Mouse (Mus musculus): ENCODE measurements around the gene Trim5. TPM values are rescaled to one million over a fixed set of nuclear protein-coding genes. Genes with fewer than 3 reads are reported as not detected.
A peak's percentile ranks its signal among the peaks of the same experiment; 100 is the strongest.
"Not testable (repeated sequence)": the region's sequence is repeated elsewhere in the genome, so short reads cannot be mapped to it uniquely, and the experiment has no call there.

The Trim5 gene
- polyA plus RNA-seq, 1 experiment = 0.28 TPM

- TF ChIP-seq CTCF (IDR thresholded peaks at IDR 0.05; ENCODE audit: borderline replicate concordance, insufficient read depth, low read depth, low read length) (no peak), POLR2A (IDR thresholded peaks at IDR 0.05; ENCODE audit: borderline replicate concordance, insufficient read depth, low read length) (no peak)
- H3K4me1 ChIP-seq (ENCODE audit: control insufficient read depth, insufficient read depth, low read length) = no peaks in the 10 kb centered on the region
- 92% methylated on average over 1 of the region's 1 CpGs for WGBS
- no peak overlapping the region for H3K4me3 ChIP-seq (replicated peaks; ENCODE audit: insufficient read depth, low read depth, low read length)
- no peak for DNase-seq
- no peak overlapping the region for H3K27ac ChIP-seq (ENCODE audit: insufficient read depth, low read length)
- no peaks in the 10 kb centered on the region for H3K27me3 ChIP-seq (ENCODE audit: control insufficient read depth, insufficient read depth, low read length)
Observed at GRCm38 (mm10) chr7:104290641-104291040, 2.7 kb upstream of the Trim5 start.

GRCm38 (mm10) chr7:104279361-104279760 lies 8.5 kb downstream of the Trim5 start:
- 64% methylated on average over 3 of the region's 3 CpGs for WGBS
- H3K27ac ChIP-seq (ENCODE audit: insufficient read depth, low read length); H3K4me1 ChIP-seq (ENCODE audit: control insufficient read depth, insufficient read depth, low read length); H3K27me3 ChIP-seq (ENCODE audit: control insufficient read depth, insufficient read depth, low read length); H3K4me3 ChIP-seq (replicated peaks; ENCODE audit: insufficient read depth, low read depth, low read length); DNase-seq: not testable (repeated sequence)

GRCm38 (mm10) chr7:104265335-104265734 lies 22.6 kb downstream of the Trim5 start:
- not testable (repeated sequence) for DNase-seq; H3K4me1 ChIP-seq (ENCODE audit: control insufficient read depth, insufficient read depth, low read length); H3K27ac ChIP-seq (ENCODE audit: insufficient read depth, low read length); H3K4me3 ChIP-seq (replicated peaks; ENCODE audit: insufficient read depth, low read depth, low read length); H3K27me3 ChIP-seq (ENCODE audit: control insufficient read depth, insufficient read depth, low read length)
- WGBS = 71% methylated on average over 5 of the region's 5 CpGs

DNA sequence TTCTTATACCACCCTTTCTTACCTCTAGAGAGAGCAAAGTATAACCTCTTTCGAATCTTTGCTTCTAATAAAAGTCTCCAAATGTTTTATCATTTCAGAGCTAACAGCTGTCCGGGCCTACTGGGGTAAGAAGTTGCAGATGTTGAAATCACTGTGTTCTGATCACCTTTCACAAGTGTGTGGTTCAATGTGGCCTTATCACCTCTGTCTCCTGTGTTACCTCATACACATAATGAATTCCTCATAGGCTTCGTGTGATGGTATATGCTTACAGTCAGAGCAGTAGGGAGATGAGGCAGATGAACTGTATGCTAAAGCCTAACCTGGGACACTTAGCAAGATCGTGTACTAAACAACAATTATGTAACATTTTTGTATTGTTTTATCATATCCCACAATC lies 27.5 kb downstream of the Trim5 start:
- H3K4me3 ChIP-seq (replicated peaks; ENCODE audit: insufficient read depth, low read depth, low read length); H3K27ac ChIP-seq (ENCODE audit: insufficient read depth, low read length); H3K27me3 ChIP-seq (ENCODE audit: control insufficient read depth, insufficient read depth, low read length); H3K4me1 ChIP-seq (ENCODE audit: control insufficient read depth, insufficient read depth, low read length); DNase-seq: not testable (repeated sequence)
- 91% methylated on average over 4 of the region's 4 CpGs for WGBS

GRCm38 (mm10) chr7:104244287-104245181 lies 43.4 kb downstream of the Trim5 start, which contains the start of gene Trim34a:
Gene Trim34a, plus strand, starts transcription at chr7:104244457.
- TF ChIP-seq CTCF (IDR thresholded peaks at IDR 0.05; ENCODE audit: borderline replicate concordance, insufficient read depth, low read depth, low read length) (no peak), POLR2A (IDR thresholded peaks at IDR 0.05; ENCODE audit: borderline replicate concordance, insufficient read depth, low read length) (no peak)
- 10% methylated on average over 13 of the region's 13 CpGs for WGBS
- Histone ChIP-seq H3K27me3 (ENCODE audit: control insufficient read depth, insufficient read depth, low read length) (no peaks in the 10 kb centered on the region), H3K4me1 (ENCODE audit: control insufficient read depth, insufficient read depth, low read length) (no peaks in the 10 kb centered on the region), H3K4me3 (replicated peaks; ENCODE audit: insufficient read depth, low read depth, low read length) (peak within 1 kb of the TSS; percentile 51), H3K27ac (ENCODE audit: insufficient read depth, low read length) (no peak within 1 kb of the TSS)
- DNase-seq = peak in 1 of 2 experiments; percentile 2

DNA sequence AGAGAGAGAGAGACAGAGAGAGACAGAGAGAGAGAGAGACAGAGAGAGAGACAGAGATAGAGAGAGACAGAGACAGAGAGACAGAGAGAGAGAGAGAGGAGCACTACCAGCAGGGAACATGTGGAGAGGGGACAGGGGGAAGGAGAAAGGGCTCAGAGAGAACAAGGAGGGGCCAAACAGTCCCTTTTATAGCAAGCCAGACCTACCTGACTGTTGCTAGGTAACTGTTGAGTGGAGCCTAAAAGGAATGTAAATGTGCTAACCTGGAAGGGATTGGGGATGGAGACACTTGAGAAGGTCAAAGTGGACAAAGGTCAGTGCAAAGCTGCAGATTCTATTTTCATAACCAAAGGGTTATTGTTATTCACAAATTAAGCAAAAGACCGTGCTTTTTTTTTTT lies 44.3 kb downstream of the Trim5 start:
- Histone ChIP-seq H3K27ac (ENCODE audit: insufficient read depth, low read length) (no peak overlapping the region), H3K4me1 (ENCODE audit: control insufficient read depth, insufficient read depth, low read length) (no peaks in the 10 kb centered on the region), H3K27me3 (ENCODE audit: control insufficient read depth, insufficient read depth, low read length) (no peaks in the 10 kb centered on the region), H3K4me3 (replicated peaks; ENCODE audit: insufficient read depth, low read depth, low read length) (no peak overlapping the region)
- DNase-seq = no peak
- TF ChIP-seq POLR2A (IDR thresholded peaks at IDR 0.05; ENCODE audit: borderline replicate concordance, insufficient read depth, low read length) = no peak
- TF ChIP-seq CTCF (IDR thresholded peaks at IDR 0.05; ENCODE audit: borderline replicate concordance, insufficient read depth, low read depth, low read length) = no peak
- 43% methylated on average over 1 of the region's 1 CpGs for WGBS

GRCm38 (mm10) chr7:104240857-104241256 lies 47.0 kb downstream of the Trim5 start:
- Histone ChIP-seq H3K4me3 (replicated peaks; ENCODE audit: insufficient read depth, low read depth, low read length) (no peak overlapping the region), H3K27me3 (ENCODE audit: control insufficient read depth, insufficient read depth, low read length) (no peaks in the 10 kb centered on the region), H3K4me1 (ENCODE audit: control insufficient read depth, insufficient read depth, low read length) (no peaks in the 10 kb centered on the region), H3K27ac (ENCODE audit: insufficient read depth, low read length) (no peak overlapping the region)
- DNase-seq = no peak
- TF ChIP-seq CTCF (IDR thresholded peaks at IDR 0.05; ENCODE audit: borderline replicate concordance, insufficient read depth, low read depth, low read length) = no peak
- TF ChIP-seq POLR2A (IDR thresholded peaks at IDR 0.05; ENCODE audit: borderline replicate concordance, insufficient read depth, low read length) = no peak

- H3K4me1 ChIP-seq (ENCODE audit: control insufficient read depth, insufficient read depth, low read length) = no peaks in the 10 kb centered on the region
- no peaks in the 10 kb centered on the region for H3K27me3 ChIP-seq (ENCODE audit: control insufficient read depth, insufficient read depth, low read length)
- no peak overlapping the region for H3K4me3 ChIP-seq (replicated peaks; ENCODE audit: insufficient read depth, low read depth, low read length)
- peak; percentile 5; the same call in 1 of the 2 replicates for TF ChIP-seq CTCF (IDR thresholded peaks at IDR 0.05; ENCODE audit: borderline replicate concordance, insufficient read depth, low read depth, low read length)
- TF ChIP-seq POLR2A (IDR thresholded peaks at IDR 0.05; ENCODE audit: borderline replicate concordance, insufficient read depth, low read length) = no peak
- WGBS = 39% methylated on average over 2 of the region's 2 CpGs
- DNase-seq = no peak
- no peak overlapping the region for H3K27ac ChIP-seq (ENCODE audit: insufficient read depth, low read length)
Observed at GRCm38 (mm10) chr7:104231203-104231602, 56.7 kb downstream of the Trim5 start.

Measured in cerebellum, adult 2 months (tissue).